Mouse (Mus musculus): Measurements from ENCODE around the gene Tmem88. TPM values are rescaled to one million over a fixed set of nuclear protein-coding genes. Genes with fewer than 3 reads are reported as not detected.

Gene Tmem88
- polyA plus RNA-seq, 1 experiment: 0.16 TPM

DNA sequence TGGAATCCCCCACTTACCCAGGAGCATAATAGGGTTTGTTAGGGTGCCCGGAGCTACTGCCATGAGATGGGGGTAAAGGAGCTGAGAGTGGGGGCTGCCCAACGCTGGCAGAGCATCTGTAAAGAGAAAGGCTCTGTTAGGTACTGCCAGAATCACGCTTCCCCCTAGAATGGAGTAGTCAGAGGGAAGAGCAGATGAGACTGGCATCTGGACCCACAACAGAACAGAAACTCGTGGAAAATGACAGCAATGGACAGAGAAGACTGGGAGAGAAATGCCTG lies 9.6 kb upstream of the Tmem88 start:
- no peak overlapping the region for H3K4me3 ChIP-seq (ENCODE audit: insufficient read depth, poor library complexity, severe bottlenecking)
- H3ac ChIP-seq (ENCODE audit: control insufficient read depth, insufficient read length, low read depth): no peak overlapping the region
- H3K79me3 ChIP-seq (ENCODE audit: low read depth): peaks cover 33% of the 10 kb centered on the region
- TF ChIP-seq MYOG (IDR thresholded peaks at IDR 0.05; ENCODE audit: control insufficient read depth, extremely low read depth, insufficient read length) (no peak), MAX (IDR thresholded peaks at IDR 0.05) (no peak), CEBPB (IDR thresholded peaks at IDR 0.05; ENCODE audit: low read depth) (no peak), FOSL1 (IDR thresholded peaks at IDR 0.05; ENCODE audit: insufficient read depth, low read length, poor library complexity, severe bottlenecking) (no peak), MYOD1 (IDR thresholded peaks at IDR 0.05; ENCODE audit: control insufficient read depth, insufficient read length, low read depth) (no peak), USF1 (IDR thresholded peaks at IDR 0.05; ENCODE audit: low read depth) (no peak), CTCF (IDR thresholded peaks at IDR 0.05; ENCODE audit: control insufficient read depth, insufficient read depth, insufficient read length) (no peak)
- H3K27me3 ChIP-seq (ENCODE audit: control insufficient read depth, insufficient read depth, insufficient read length): no peaks in the 10 kb centered on the region
- peaks cover 53% of the 10 kb centered on the region for H3K36me3 ChIP-seq (ENCODE audit: control insufficient read depth, insufficient read depth)
- H3K79me2 ChIP-seq (ENCODE audit: control insufficient read depth, insufficient read depth): peaks cover 78% of the 10 kb centered on the region

GRCm38 (mm10) chr11:69406867-69407723 lies 9.1 kb upstream of the Tmem88 start:
- Histone ChIP-seq H3K79me3 (ENCODE audit: low read depth) (peaks cover 31% of the 10 kb centered on the region), H3K36me3 (ENCODE audit: control insufficient read depth, insufficient read depth) (peaks cover 52% of the 10 kb centered on the region), H3ac (ENCODE audit: control insufficient read depth, insufficient read length, low read depth) (no peak overlapping the region), H3K4me3 (ENCODE audit: insufficient read depth, poor library complexity, severe bottlenecking) (no peak overlapping the region), H3K79me2 (ENCODE audit: control insufficient read depth, insufficient read depth) (peaks cover 73% of the 10 kb centered on the region), H3K27me3 (ENCODE audit: control insufficient read depth, insufficient read depth, insufficient read length) (no peaks in the 10 kb centered on the region)
- TF ChIP-seq FOSL1 (IDR thresholded peaks at IDR 0.05; ENCODE audit: insufficient read depth, low read length, poor library complexity, severe bottlenecking) (no peak), MYOD1 (IDR thresholded peaks at IDR 0.05; ENCODE audit: control insufficient read depth, insufficient read length, low read depth) (no peak), MAX (IDR thresholded peaks at IDR 0.05) (no peak), MYOG (IDR thresholded peaks at IDR 0.05; ENCODE audit: control insufficient read depth, extremely low read depth, insufficient read length) (no peak), USF1 (IDR thresholded peaks at IDR 0.05; ENCODE audit: low read depth) (no peak)

DNA sequence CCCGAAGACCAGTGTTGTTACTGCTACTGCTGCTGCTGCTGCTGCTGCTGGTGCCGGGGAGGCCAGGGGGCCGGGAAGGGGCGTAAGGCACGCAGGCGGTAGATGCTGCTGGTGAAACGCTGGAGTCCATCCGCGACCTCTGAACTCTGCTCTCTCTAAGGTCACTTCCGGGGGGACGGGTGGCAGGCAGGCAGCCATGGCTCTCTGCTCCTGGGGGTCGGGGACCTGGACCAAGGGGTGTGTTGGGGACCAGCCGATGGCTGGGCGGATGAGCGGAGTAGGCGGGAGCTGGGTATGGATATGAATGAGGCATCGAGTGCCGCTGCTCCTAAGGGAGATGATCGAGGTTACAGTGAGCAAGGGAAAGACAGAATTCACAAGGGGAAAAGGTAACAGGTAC lies 8.2 kb upstream of the Tmem88 start:
- Histone ChIP-seq H3K36me3 (ENCODE audit: control insufficient read depth, insufficient read depth) (peaks cover 56% of the 10 kb centered on the region), H3ac (ENCODE audit: control insufficient read depth, insufficient read length, low read depth) (no peak overlapping the region), H3K79me3 (ENCODE audit: low read depth) (peaks cover 30% of the 10 kb centered on the region), H3K4me3 (ENCODE audit: insufficient read depth, poor library complexity, severe bottlenecking) (no peak overlapping the region), H3K79me2 (ENCODE audit: control insufficient read depth, insufficient read depth) (peaks cover 65% of the 10 kb centered on the region), H3K27me3 (ENCODE audit: control insufficient read depth, insufficient read depth, insufficient read length) (no peaks in the 10 kb centered on the region)
- TF ChIP-seq MYOG (IDR thresholded peaks at IDR 0.05; ENCODE audit: control insufficient read depth, extremely low read depth, insufficient read length) (no peak), FOSL1 (IDR thresholded peaks at IDR 0.05; ENCODE audit: insufficient read depth, low read length, poor library complexity, severe bottlenecking) (no peak), CEBPB (IDR thresholded peaks at IDR 0.05; ENCODE audit: low read depth) (no peak), USF1 (IDR thresholded peaks at IDR 0.05; ENCODE audit: low read depth) (no peak), MAX (IDR thresholded peaks at IDR 0.05) (no peak)

GRCm38 (mm10) chr11:69405397-69406200 lies 7.6 kb upstream of the Tmem88 start:
- H3K4me3 ChIP-seq (ENCODE audit: insufficient read depth, poor library complexity, severe bottlenecking): no peak overlapping the region
- peaks cover 58% of the 10 kb centered on the region for H3K79me2 ChIP-seq (ENCODE audit: control insufficient read depth, insufficient read depth)
- H3K36me3 ChIP-seq (ENCODE audit: control insufficient read depth, insufficient read depth): peaks cover 62% of the 10 kb centered on the region
- no peaks in the 10 kb centered on the region for H3K27me3 ChIP-seq (ENCODE audit: control insufficient read depth, insufficient read depth, insufficient read length)
- no peak for TF ChIP-seq MYOD1 (IDR thresholded peaks at IDR 0.05; ENCODE audit: control insufficient read depth, insufficient read length, low read depth)
- no peak for TF ChIP-seq MYOG (IDR thresholded peaks at IDR 0.05; ENCODE audit: control insufficient read depth, extremely low read depth, insufficient read length)
- TF ChIP-seq MAX (IDR thresholded peaks at IDR 0.05): no peak
- H3ac ChIP-seq (ENCODE audit: control insufficient read depth, insufficient read length, low read depth): no peak overlapping the region
- peaks cover 29% of the 10 kb centered on the region for H3K79me3 ChIP-seq (ENCODE audit: low read depth)

GRCm38 (mm10) chr11:69404595-69405396 lies 6.8 kb upstream of the Tmem88 start:
- no peak overlapping the region for H3K4me3 ChIP-seq (ENCODE audit: insufficient read depth, poor library complexity, severe bottlenecking)
- TF ChIP-seq FOSL1 (IDR thresholded peaks at IDR 0.05; ENCODE audit: insufficient read depth, low read length, poor library complexity, severe bottlenecking): no peak
- no peak for TF ChIP-seq CEBPB (IDR thresholded peaks at IDR 0.05; ENCODE audit: low read depth)
- no peak for TF ChIP-seq MYOG (IDR thresholded peaks at IDR 0.05; ENCODE audit: control insufficient read depth, extremely low read depth, insufficient read length)
- TF ChIP-seq MAX (IDR thresholded peaks at IDR 0.05): no peak
- TF ChIP-seq CTCF (IDR thresholded peaks at IDR 0.05; ENCODE audit: control insufficient read depth, insufficient read depth, insufficient read length): no peak
- TF ChIP-seq USF1 (IDR thresholded peaks at IDR 0.05; ENCODE audit: low read depth): no peak
- no peak for TF ChIP-seq MYOD1 (IDR thresholded peaks at IDR 0.05; ENCODE audit: control insufficient read depth, insufficient read length, low read depth)

More at GRCm38 (mm10) chr11:69404595-69405396, 6.8 kb upstream of the Tmem88 start:
- Histone ChIP-seq H3ac (ENCODE audit: control insufficient read depth, insufficient read length, low read depth) (no peak overlapping the region), H3K79me3 (ENCODE audit: low read depth) (peaks cover 22% of the 10 kb centered on the region), H3K79me2 (ENCODE audit: control insufficient read depth, insufficient read depth) (peaks cover 50% of the 10 kb centered on the region), H3K36me3 (ENCODE audit: control insufficient read depth, insufficient read depth) (peaks cover 71% of the 10 kb centered on the region), H3K27me3 (ENCODE audit: control insufficient read depth, insufficient read depth, insufficient read length) (no peaks in the 10 kb centered on the region)

Measured in C2C12 (cell line).